Mouse (Mus musculus): ENCODE measurements around the gene Aco1. TPM values are rescaled to one million over a fixed set of nuclear protein-coding genes. Genes with fewer than 3 reads are reported as not detected.
"Not testable (repeated sequence)": the region's sequence is repeated elsewhere in the genome, so short reads cannot be mapped to it uniquely, and the experiment has no call there.

Aco1 gene
- polyA plus RNA-seq (2016; fragmentation: Nextera tagmentation; extraction: Ambion mirVana), result 41.8 and 46.2 TPM in 2 replicates

GRCm38 (mm10) chr4:40142743-40143532, at the start of gene Aco1:
TSS of gene Aco1 (plus strand) at chr4:40143081.
- peak; percentile 93 for DNase-seq (ENCODE audit: low spot score)
- H3K36me3 ChIP-seq, result no peaks in the 10 kb centered on the region
- peak within 1 kb of the TSS; percentile 84 for H3K4me3 ChIP-seq
- H3K27me3 ChIP-seq (ENCODE audit: low read depth, poor library complexity, severe bottlenecking), result no peaks in the 10 kb centered on the region
- H3K27ac ChIP-seq, result peak within 1 kb of the TSS; percentile 93
- no peaks in the 10 kb centered on the region for H3K9me3 ChIP-seq (replicated peaks)
- under 1% methylated on average over 46 of the region's 46 CpGs for WGBS
- peaks cover 21% of the 10 kb centered on the region for H3K4me1 ChIP-seq

- no peak for DNase-seq (ENCODE audit: low spot score)
- no peak overlapping the region for H3K4me3 ChIP-seq
- H3K9me3 ChIP-seq (replicated peaks), result no peaks in the 10 kb centered on the region
- no peaks in the 10 kb centered on the region for H3K36me3 ChIP-seq
- H3K27me3 ChIP-seq (ENCODE audit: low read depth, poor library complexity, severe bottlenecking), result no peaks in the 10 kb centered on the region
- WGBS, result 84% methylated on average over 2 of the region's 2 CpGs
- no peak overlapping the region for H3K27ac ChIP-seq
- no peaks in the 10 kb centered on the region for H3K4me1 ChIP-seq
These were observed 47.9 kb upstream of the Aco1 start for GRCm38 (mm10) chr4:40094974-40095373.

- DNase-seq (ENCODE audit: low spot score), result no peak
- 90% methylated on average over 1 of the region's 1 CpGs for WGBS
- no peaks in the 10 kb centered on the region for H3K4me1 ChIP-seq
These were observed 39.9 kb upstream of the Aco1 start for GRCm38 (mm10) chr4:40102996-40103395.

GRCm38 (mm10) chr4:40106004-40106536, 36.8 kb upstream of the Aco1 start:
- Histone ChIP-seq H3K27ac (no peak overlapping the region), H3K36me3 (no peaks in the 10 kb centered on the region), H3K4me1 (no peaks in the 10 kb centered on the region), H3K9me3 (replicated peaks) (no peaks in the 10 kb centered on the region), H3K4me3 (no peak overlapping the region), H3K27me3 (ENCODE audit: low read depth, poor library complexity, severe bottlenecking) (no peaks in the 10 kb centered on the region)
- no peak for DNase-seq (ENCODE audit: low spot score)
- 58% methylated on average over 8 of the region's 8 CpGs for WGBS

More at GRCm38 (mm10) chr4:40102996-40103395, 39.9 kb upstream of the Aco1 start:
- Histone ChIP-seq H3K27ac (no peak overlapping the region), H3K27me3 (ENCODE audit: low read depth, poor library complexity, severe bottlenecking) (no peaks in the 10 kb centered on the region), H3K4me3 (no peak overlapping the region), H3K36me3 (no peaks in the 10 kb centered on the region), H3K9me3 (replicated peaks) (no peaks in the 10 kb centered on the region)

GRCm38 (mm10) chr4:40108030-40108429, 34.9 kb upstream of the Aco1 start:
- Histone ChIP-seq H3K9me3 (replicated peaks) (no peaks in the 10 kb centered on the region), H3K27me3 (ENCODE audit: low read depth, poor library complexity, severe bottlenecking) (no peaks in the 10 kb centered on the region)

GRCm38 (mm10) chr4:40113173-40113572, 29.7 kb upstream of the Aco1 start:
- H3K27ac ChIP-seq, result no peak overlapping the region
- no peaks in the 10 kb centered on the region for H3K27me3 ChIP-seq (ENCODE audit: low read depth, poor library complexity, severe bottlenecking)
- H3K4me3 ChIP-seq, result no peak overlapping the region
- 84% methylated on average over 1 of the region's 1 CpGs for WGBS
- H3K36me3 ChIP-seq, result no peaks in the 10 kb centered on the region
- DNase-seq (ENCODE audit: low spot score), result no peak
- no peaks in the 10 kb centered on the region for H3K9me3 ChIP-seq (replicated peaks)
- H3K4me1 ChIP-seq, result no peaks in the 10 kb centered on the region

More at GRCm38 (mm10) chr4:40108030-40108429, 34.9 kb upstream of the Aco1 start:
- H3K36me3 ChIP-seq, result no peaks in the 10 kb centered on the region
- no peaks in the 10 kb centered on the region for H3K4me1 ChIP-seq
- 88% methylated on average over 4 of the region's 4 CpGs for WGBS
- H3K27ac ChIP-seq, result no peak overlapping the region
- no peak for DNase-seq (ENCODE audit: low spot score)
- no peak overlapping the region for H3K4me3 ChIP-seq

- H3K9me3 ChIP-seq (replicated peaks), result no peaks in the 10 kb centered on the region
- H3K27me3 ChIP-seq (ENCODE audit: low read depth, poor library complexity, severe bottlenecking), result no peaks in the 10 kb centered on the region
- H3K4me3 ChIP-seq, result no peak overlapping the region
- no peak for DNase-seq (ENCODE audit: low spot score)
- H3K4me1 ChIP-seq, result no peaks in the 10 kb centered on the region
- H3K36me3 ChIP-seq, result no peaks in the 10 kb centered on the region
- no peak overlapping the region for H3K27ac ChIP-seq
- 81% methylated on average over 3 of the region's 3 CpGs for WGBS
These were observed 21.7 kb upstream of the Aco1 start for GRCm38 (mm10) chr4:40121221-40121620.

- 98% methylated on average over 1 of the region's 1 CpGs for WGBS
- H3K27me3 ChIP-seq (ENCODE audit: low read depth, poor library complexity, severe bottlenecking); DNase-seq (ENCODE audit: low spot score); H3K27ac ChIP-seq; H3K36me3 ChIP-seq; H3K4me3 ChIP-seq; H3K4me1 ChIP-seq; H3K9me3 ChIP-seq (replicated peaks): not testable (repeated sequence)
These were observed 20.6 kb upstream of the Aco1 start for GRCm38 (mm10) chr4:40122291-40122690.

GRCm38 (mm10) chr4:40134468-40135102, 8.3 kb upstream of the Aco1 start:
- 22% methylated on average over 9 of the region's 9 CpGs for WGBS
- no peaks in the 10 kb centered on the region for H3K9me3 ChIP-seq (replicated peaks)
- no peaks in the 10 kb centered on the region for H3K27me3 ChIP-seq (ENCODE audit: low read depth, poor library complexity, severe bottlenecking)

GRCm38 (mm10) chr4:40136519-40136918, 6.4 kb upstream of the Aco1 start:
- Histone ChIP-seq H3K4me1 (no peaks in the 10 kb centered on the region), H3K27me3 (ENCODE audit: low read depth, poor library complexity, severe bottlenecking) (no peaks in the 10 kb centered on the region), H3K4me3 (no peak overlapping the region), H3K36me3 (no peaks in the 10 kb centered on the region), H3K9me3 (replicated peaks) (no peaks in the 10 kb centered on the region), H3K27ac (no peak overlapping the region)
- no peak for DNase-seq (ENCODE audit: low spot score)
- 92% methylated on average over 4 of the region's 4 CpGs for whole genome bisulfite sequencing

More at GRCm38 (mm10) chr4:40134468-40135102, 8.3 kb upstream of the Aco1 start:
- Histone ChIP-seq H3K4me3 (no peak overlapping the region), H3K27ac (no peak overlapping the region), H3K4me1 (no peaks in the 10 kb centered on the region), H3K36me3 (no peaks in the 10 kb centered on the region)
- peak; percentile 79 for DNase-seq (ENCODE audit: low spot score)

- DNase-seq (ENCODE audit: low spot score), result no peak
- Histone ChIP-seq H3K9me3 (replicated peaks) (no peaks in the 10 kb centered on the region), H3K4me3 (no peak overlapping the region), H3K36me3 (no peaks in the 10 kb centered on the region), H3K27ac (no peak overlapping the region), H3K4me1 (peaks cover 18% of the 10 kb centered on the region), H3K27me3 (ENCODE audit: low read depth, poor library complexity, severe bottlenecking) (no peaks in the 10 kb centered on the region)
- 82% methylated on average over 3 of the region's 3 CpGs for WGBS
These were observed 3.1 kb upstream of the Aco1 start for GRCm38 (mm10) chr4:40139663-40140255.

- no peaks in the 10 kb centered on the region for H3K36me3 ChIP-seq
- H3K9me3 ChIP-seq (replicated peaks), result no peaks in the 10 kb centered on the region
- under 1% methylated on average over 27 of the region's 27 CpGs for WGBS
- no peak for DNase-seq (ENCODE audit: low spot score)
- no peaks in the 10 kb centered on the region for H3K27me3 ChIP-seq (ENCODE audit: low read depth, poor library complexity, severe bottlenecking)
- peak overlapping the region; percentile 84 for H3K4me3 ChIP-seq
- peaks cover 21% of the 10 kb centered on the region for H3K4me1 ChIP-seq
- peak overlapping the region; percentile 93 for H3K27ac ChIP-seq
These were observed 621 bp downstream of the Aco1 start for GRCm38 (mm10) chr4:40143533-40143871.

- Histone ChIP-seq H3K27me3 (ENCODE audit: low read depth, poor library complexity, severe bottlenecking) (no peaks in the 10 kb centered on the region), H3K4me1 (peaks cover 21% of the 10 kb centered on the region), H3K36me3 (no peaks in the 10 kb centered on the region), H3K9me3 (replicated peaks) (no peaks in the 10 kb centered on the region), H3K27ac (no peak overlapping the region), H3K4me3 (peak overlapping the region; percentile 84; the same call in 1 of the 2 replicates)
- DNase-seq (ENCODE audit: low spot score), result no peak
- 24% methylated on average over 1 of the region's 1 CpGs for WGBS
These were observed 1.7 kb downstream of the Aco1 start for GRCm38 (mm10) chr4:40144543-40144942.
